Mouse (Mus musculus): ENCODE measurements at regions not wholly inside any gene's neighbourhood (a gene's known extent, or its start where the extent isn't known, plus 50 kb on each side); places are given as distances from the start of the nearest gene placed in this dataset.
A peak's percentile ranks its signal among the peaks of the same experiment; 100 is the strongest.

DNA sequence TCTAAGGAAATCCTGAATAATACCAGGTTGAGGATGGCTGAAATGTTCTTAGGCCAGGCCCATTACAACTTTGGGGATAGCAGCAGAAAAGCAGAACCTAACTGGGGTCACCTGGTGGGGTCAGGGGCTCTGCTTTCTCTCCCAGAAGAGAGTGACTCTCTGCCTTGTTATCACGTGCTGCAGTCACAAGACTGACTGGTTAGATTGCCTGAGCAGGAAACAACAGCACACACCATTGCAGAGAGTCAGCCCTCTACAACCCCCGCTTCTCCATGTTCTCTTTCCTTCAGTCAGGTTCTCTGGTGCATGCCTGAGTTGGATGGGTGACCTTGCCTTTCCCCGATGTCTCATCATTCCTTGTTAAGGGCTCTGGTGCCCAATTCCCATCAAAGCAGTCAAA lies 91.2 kb upstream of the Hsd17b12 start:
- no peak for DNase-seq

DNA sequence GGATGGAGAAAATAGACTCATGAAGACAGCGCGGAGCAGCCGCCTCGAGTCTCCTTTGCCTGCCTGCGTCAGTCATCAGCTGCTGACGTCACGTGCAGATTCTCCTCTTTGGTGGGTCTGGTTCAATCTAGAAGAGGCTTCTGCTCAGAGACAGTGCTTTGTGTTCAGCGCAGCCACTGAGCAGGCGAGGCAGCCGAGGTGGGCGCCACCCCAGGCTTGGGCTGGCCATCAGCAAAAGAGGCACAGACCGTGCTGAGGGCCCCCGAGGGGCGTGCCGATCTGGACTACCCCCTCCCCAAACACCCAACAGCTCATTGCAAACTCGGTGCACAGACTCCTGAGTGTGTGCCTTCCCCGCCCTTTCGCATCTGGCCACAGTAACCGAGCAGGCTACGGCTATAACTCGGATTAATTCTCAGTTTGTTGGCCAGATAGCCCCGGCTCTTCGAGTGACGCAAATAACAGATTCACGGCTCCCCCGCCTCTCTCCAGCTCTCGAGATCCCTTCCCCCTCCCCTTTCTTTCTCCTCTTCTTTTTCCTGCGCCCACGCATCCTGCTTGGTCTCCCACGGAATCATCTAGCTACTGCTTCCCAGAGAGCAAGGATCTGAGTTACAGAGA lies 89.2 kb upstream of the Hsd17b12 start:
- DNase-seq, result no peak

DNA sequence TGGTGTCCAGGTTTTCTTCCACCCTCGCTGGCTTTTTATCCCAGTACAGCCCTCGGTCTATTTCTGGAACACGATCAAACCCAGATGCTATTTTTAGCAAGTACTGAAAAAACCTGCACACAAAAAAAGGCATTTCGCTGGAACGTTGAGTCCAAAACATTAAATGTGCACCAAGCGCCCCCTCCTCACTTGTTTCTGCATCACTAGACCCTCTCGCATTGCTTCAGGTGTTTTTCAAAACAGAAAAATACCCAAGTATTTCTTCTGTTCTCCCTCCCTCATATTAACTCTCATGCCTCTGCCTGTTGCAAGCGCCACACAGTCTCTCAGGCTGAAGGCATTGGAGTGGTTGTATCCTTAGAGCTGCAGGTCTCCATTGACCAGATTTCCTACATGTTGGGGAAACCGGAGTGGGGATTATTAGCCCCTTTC lies 88.4 kb upstream of the Hsd17b12 start:
- DNase-seq, result no peak

DNA sequence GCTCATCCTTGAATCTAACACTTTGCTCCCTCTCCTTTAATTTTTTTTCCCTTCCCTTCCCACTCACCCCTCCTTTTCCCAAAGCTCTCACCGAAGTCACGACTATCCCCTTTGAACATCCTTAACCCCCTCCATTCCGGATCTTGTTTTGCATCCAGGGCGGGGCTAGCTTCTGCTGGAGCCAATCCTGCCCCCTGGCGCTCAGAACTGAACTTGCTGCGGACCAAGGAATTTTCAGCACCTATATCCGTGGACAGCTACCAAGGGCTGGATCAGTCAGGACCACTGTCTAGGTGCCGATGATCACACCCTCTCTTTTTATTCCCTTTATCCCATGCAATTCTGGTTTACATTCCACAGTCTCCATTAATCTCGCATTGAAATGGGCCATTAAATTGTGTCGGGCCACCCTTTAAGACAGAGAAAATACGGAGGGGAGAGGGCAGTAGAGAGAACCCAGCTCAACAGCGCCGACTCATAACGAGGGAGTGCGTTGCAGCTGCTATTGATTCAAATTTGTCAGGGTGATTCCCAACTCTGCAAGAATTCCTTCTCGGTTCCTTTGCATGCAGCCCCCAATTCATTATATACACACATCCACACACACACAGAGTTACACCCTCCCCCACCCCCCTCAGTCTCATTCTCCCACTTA lies 87.7 kb upstream of the Hsd17b12 start:
- peak; percentile 82 for DNase-seq

DNA sequence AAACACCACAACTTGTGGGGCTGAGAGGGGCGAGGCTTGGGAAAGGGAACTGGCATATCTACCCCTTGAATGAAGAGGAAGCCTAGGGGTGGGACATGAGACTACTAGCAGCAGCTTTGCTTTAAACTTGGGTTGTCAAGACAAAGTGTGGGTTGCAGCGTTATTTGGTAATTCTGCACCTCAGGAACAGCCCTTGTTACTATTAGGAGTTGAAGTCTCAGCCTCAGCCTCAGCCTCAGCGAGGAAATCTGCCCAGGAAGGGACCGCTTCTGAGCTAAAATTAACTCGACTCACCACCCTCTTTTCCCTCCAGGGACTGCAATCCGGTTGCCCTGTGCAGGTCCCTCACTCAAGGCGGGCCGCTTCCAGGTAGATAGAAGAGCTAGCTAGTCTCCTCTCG lies 86.4 kb upstream of the Hsd17b12 start:
- no peak for DNase-seq

DNA sequence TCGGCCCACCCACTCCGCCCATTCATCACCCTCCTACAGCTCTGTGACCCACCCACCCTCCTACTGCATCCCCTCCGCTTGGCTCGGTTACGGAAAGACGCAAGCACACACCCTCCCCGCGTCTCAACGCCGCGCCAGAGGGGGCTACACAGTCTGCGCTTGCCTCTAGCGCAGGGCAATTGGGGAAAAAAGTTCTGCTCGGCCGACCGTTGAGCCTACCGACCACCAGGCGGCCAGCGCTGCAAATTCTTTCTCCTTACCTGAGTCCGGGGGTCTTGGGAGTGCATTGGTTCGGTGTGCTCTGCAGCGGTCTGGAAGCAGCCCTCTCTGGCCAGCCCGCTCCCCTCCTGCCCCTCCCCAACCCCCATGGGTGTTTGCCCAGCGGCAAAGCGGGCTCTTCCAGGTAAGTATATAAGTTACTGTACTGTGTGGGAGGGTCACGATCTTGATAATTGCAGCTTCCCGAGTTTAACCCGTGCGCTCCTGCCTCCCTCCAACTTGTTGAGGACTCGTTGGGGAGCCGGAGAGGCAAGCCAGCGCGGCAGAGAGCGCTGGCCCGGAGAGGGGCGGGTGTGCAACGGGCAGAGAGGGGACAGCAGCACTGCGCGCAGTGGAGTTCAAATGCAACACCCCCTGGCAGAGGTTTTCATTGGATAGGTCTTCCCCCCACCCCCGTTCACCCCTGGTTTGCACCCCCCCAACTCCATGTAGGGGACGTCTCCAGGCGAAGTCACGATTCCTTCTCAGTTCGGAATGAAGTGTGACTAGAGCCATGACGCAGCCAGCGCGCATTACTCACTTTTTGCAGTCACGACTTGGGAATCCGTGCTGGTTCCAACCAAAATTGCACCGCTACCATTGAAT lies 85.5 kb upstream of the Hsd17b12 start:
- no peak for DNase-seq

DNA sequence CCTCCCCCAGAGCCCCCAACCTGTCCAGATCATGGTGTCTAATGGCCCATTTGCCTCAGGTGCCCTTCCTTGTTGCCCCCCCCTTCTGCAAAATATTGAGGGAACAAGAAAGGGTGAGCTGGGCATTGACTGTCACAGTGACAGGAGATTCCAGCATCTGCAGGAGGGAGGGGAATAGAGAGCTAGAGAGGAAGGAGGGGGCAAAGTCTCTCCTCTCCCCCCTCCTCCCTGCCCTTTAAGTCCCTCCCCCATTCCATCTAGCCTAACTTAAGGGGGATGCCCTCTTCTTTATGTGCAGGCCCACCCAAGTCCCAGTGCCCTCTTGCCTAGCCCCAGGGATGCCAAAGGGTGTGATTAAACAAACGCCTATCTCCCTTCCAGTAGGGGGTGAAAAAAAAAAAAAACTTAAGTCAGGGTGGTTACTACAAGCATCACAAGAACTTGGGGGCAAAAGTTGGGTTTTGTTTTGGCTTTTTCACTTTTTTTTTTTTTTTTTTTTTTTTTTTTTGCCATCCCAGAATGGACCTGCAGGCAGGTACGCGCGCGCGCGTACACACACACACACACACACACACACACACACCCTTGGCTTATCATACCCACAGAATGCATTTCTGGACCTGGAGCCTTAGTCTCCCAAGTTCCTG lies 84.8 kb upstream of the Hsd17b12 start:
- DNase-seq, result no peak

DNA sequence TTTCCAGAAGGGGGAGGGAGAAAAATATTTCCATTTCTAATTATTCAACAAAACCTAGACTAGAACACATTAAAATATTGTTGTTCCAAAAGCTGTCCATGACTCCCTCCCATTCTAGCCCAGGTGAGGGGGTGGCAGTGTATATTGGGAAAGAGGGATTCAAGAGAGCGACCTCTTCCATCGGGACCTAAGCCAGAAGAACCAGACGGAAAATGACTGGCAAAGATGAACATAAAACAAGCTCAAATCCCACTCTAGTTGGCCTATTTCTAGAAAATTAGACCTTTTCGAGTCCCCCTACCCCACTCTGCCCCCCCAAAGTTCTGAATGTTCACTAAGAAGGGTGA lies 84.3 kb upstream of the Hsd17b12 start:
- DNase-seq, result no peak

DNA sequence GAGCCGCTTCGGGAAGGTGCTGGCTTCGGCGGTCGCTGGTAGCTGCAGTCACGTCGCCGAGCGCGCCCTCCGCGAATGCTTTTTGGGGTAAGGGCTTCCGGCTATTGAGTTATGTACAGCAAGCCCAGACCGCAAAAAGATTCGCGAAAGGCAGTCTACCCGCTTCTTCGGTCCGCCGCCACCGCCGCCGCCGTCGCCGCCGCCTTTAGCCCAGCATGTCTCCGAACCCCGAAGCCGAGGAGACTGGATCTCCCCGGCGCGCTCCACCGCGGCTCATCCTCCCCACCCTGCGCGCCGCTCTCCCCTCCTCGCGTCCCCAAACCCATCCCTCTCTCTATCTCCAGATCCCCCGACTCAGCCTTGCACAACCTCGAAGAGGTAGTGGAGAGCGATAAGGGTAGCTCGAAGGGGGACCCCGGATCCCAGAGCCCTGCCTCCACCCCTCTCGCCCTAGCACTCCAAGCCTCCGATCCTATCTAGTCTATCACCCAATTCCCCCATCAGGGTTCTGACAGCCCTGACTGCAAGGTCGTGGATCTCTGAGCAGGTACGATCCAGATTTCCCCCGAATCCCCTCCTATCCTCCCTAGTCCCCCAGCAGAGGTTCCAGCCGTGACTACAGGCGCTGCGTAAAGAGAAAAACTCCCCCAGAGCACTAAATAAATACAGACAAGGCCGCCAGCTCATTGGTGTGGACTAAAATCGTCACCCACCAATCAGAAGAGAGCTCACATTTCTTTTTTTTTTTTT lies 83.7 kb upstream of the Hsd17b12 start:
- DNase-seq, result no peak

DNA sequence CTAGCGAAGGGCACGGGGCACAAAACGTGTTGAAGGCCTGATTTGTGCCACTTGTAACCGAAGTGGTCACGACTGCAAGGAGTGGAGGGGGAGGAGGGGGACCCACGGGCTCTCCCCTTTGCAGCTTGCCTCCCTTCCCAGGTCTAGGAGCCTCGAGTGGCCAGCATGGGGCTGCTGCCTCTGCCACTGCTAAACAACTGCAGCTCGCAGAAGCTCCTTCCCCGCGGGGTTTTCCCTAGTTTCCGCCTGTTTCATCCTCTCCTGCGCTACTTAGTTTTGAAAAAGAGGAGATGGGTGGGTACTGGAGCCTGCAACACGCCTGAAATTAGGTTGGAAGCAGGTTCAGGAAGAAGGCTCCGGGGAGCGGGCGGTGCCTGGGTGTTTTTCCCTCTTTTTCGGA lies 82.6 kb upstream of the Hsd17b12 start:
- no peak for DNase-seq

DNA sequence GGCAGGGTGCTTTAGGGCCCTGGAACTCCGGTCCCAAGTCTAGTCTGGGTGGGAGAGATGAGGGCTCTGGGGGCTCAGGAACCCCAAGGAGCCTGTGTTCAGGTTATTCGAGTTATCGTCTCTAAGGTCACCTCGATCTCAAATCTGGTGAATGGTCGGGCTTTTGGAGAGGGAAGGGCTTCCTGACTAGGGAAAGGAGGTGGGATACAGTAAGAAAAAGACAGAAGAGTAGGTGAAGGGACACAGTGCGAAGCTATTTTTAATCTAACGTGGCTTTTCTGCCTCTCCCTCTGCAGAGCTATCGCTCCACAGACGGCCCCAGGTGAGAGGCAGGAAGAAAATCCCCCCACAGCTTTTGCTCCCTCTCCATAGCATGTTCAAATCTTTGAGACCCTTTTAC lies 81.8 kb upstream of the Hsd17b12 start:
- no peak for DNase-seq

DNA sequence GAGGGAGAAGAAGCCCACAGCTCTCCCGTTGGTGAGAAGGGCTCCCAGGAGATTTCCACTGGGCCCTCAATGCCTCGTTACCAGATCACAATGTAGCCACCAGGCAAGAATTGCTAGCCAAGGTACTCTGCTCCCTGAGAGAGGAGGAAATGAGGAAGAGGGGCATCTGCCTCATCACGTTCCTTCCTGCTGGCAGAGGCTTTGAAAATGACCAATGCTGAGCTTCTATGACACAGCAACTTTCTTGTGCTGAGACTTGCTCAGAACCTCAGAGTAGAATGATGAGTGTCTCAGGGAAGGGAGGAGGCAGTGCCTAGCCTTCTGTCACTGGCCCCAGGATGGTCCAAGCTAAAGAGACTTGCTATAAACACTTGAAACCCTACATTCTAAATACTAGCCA lies 78.7 kb upstream of the Hsd17b12 start:
- no peak for DNase-seq

DNA sequence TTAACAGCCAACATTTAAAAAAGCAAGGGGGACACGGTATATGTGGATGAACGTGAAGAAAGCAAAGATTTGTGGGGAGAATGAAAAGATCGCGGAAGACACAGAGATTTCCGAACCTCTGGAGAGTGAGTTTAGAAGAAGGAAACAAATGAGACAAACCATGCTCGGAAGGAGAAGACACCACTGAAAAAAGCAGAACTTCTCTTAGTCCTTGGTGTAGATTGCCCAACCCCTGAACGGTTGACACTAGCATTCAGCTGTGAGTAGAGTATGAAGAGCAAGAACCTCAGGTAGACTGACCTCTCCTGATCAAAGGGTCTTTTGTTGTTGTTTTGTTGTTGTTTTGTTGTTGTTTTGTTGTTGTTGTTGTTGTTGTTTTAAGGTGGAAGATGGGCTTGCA lies 75.8 kb upstream of the Hsd17b12 start:
- no peak for DNase-seq

DNA sequence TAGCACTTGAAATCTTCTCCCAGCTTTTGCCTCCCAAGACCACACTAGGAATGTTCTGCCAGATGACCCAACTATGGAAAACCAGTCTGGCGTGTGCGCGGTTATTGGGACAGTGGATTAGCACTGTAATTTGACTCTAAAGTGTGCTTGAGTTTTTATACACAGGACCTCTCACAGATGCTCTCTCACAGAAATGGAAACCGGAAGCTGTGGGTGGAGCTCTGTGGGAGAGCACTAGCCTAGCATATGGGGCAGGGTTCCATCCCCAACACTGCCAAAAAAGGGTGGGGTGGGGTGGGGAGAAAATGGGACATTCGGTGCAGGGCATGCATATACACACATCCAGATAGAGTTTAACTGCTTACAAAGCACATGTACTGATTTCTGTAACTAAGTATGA lies 61.7 kb upstream of the Hsd17b12 start:
- DNase-seq, result no peak

DNA sequence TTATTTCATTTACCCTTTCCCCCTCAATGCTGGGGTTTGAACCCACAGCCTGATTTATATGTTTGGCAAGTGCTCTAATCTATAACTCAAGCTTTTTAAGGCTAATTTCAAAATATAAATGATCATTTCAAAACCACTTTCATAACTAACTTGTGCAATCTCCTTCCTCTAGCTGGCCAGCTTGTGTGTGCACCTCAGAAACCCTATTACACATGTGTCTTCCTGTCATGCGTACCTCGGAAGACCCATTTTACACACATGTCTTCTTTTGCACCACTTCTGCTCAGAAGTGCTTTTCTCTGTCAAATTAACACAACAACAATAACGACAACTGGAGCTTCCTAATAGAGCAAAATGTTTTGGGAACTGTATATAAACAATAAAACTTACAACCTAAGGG lies 59.7 kb upstream of the Hsd17b12 start:
- no peak for DNase-seq

DNA sequence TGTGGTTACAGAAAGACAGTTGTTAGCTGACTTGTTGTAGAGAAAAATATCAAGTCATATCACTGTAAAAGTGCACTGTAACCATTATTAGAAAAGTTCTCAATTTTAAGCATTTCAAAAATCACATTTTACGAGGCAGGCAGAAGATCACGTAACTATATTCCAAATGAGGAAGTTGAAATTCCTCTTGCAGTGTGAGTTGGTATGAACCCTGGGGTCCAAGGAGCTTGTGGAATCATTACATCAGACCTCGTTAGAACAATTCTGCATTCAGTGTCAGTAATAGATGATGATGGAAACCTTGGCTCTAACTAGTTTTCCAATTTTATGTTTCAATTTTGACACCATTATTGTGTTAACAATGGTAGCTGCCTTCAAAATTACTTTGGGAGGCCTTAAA lies 57.7 kb upstream of the Hsd17b12 start:
- no peak for DNase-seq
